Mouse (Mus musculus) mouse trophoblast stem cell (cell line): ENCODE results near the gene Gtf2a2.

Experiments used
- in situ Hi-C, 2 experiments: fragments of 300-500 bp; cut with MseI, MboI; formaldehyde crosslinking; loops; 2 replicates in 1 of 2; 3 replicates in 1 of 2; pipeline ENCODE4 v1.15.1; 2025

Gtf2a2 gene

GRCm38 (mm10) chr9:70018879-70019278 is 6.5 kb downstream of the Gtf2a2 start:
- in situ Hi-C loops, result loop anchor here in 1 of 2 experiments (5.0 kb wide), 1 partner anchor 63 kb away; no protein-coding TSS in a partner anchor

DNA sequence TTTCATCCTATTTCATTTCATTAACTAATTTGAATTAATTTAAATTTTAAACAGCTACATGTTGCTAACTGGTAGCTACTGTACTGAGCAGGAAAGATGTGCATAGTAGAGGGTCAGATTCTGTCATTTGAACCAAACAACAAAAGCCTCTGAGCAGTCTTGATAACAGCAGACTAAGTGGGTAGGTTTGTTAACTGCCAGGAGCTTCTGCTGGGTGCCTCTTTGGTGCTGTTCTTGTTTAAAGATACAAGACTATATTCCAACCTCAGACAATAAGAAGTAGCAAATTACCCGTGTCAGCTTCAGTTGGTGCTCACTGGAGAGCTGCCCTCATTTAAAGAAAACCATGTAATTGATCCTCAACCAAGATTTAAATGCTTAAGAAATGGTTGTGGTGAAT is 9.3 kb downstream of the Gtf2a2 start:
- in situ Hi-C loops, result loop anchor here in 1 of 2 experiments (5.0 kb wide), 1 partner anchor 56 kb away; no protein-coding TSS in a partner anchor

DNA sequence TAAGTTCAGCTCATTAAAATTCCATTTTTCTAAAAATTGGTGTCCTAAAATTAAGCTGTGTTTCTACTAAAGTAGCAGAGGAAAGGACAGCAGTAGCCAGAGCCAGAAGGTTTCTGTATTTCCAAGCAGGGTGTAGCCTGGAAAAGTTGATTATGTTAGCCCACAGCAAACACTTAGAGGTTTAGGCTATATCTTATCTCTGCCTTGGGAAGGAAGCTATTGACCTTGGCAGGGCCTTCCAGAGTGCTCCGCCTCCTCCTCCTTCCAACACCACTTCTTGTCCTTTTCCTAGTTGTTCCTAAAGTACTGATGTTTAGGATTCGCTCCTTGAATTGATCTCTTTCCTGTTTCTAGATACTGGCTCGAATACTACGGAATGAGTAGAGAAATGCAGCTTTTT is 9.7 kb downstream of the Gtf2a2 start:
- in situ Hi-C loops, result loop anchor here in 1 of 2 experiments (5.0 kb wide), 1 partner anchor 55 kb away; no protein-coding TSS in a partner anchor

- in situ Hi-C loops, result loop anchor here in 1 of 2 experiments (5.0 kb wide), 1 partner anchor 54 kb away; no protein-coding TSS in a partner anchor
Observed at GRCm38 (mm10) chr9:70023615-70024014, 11.3 kb downstream of the Gtf2a2 start.

DNA sequence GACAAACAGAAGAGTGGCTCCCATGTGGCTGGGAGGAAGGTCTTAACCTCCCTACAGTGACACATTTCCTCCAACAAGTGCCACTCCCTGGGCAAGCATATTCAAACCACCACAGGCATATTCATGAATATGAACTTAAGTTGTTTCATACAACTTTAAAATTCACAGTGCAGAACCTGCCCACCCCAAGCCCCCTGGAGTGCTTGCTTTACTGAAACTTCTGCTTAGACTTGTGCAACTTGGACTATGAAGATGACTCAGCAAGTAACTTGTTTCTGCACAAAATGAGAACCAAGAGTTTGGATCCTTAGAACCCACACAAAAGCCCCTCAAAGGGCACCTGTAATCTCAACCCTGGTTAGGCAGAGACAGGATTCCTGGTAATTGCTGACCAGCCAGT is 12.3 kb downstream of the Gtf2a2 start:
- in situ Hi-C loops, result loop anchor here in 1 of 2 experiments (5.0 kb wide), 1 partner anchor 53 kb away; no protein-coding TSS in a partner anchor

- in situ Hi-C loops, result no loop called here
Observed at GRCm38 (mm10) chr9:70025365-70026012, 13.1 kb downstream of the Gtf2a2 start.

DNA sequence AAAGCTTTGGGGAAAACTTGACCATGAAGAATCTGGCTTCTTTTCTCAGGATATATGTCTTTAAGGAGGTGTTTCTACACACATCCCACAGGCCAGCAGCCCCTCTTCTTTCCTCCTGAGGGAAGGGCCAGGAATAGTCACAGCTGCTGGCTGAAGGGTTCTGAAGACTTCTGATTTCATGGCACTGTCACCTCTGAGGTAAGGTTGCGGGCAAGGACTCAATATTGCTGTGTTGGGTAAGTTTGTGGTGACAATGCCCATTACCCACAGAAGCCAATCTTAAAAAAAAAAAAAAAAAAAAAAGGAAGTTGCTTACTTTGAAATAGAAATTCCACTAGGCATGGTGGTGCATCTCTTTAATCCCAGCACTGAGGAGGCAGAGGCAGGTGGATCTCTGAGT is 19.8 kb downstream of the Gtf2a2 start:
- in situ Hi-C loops, result no loop called here

DNA sequence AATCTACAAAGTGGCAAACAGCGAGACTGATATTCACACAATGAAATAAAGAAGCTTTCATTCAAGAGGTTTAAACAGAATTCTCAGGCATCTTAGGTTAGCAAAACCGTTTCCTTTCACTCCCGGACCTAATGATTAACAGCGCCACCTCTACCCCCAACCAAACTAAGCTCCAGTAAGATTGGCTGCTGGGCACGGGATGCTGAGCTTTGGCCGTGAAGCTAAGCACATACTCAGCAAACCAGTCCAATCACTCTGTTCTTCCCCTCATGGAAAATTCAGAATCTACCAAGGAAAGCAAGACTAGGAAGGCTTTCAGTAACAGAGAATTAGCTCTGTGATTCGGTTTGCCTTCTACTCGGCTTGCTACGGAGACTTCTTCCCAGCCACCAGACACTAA is 20.7 kb downstream of the Gtf2a2 start:
- in situ Hi-C loops, result no loop called here

DNA sequence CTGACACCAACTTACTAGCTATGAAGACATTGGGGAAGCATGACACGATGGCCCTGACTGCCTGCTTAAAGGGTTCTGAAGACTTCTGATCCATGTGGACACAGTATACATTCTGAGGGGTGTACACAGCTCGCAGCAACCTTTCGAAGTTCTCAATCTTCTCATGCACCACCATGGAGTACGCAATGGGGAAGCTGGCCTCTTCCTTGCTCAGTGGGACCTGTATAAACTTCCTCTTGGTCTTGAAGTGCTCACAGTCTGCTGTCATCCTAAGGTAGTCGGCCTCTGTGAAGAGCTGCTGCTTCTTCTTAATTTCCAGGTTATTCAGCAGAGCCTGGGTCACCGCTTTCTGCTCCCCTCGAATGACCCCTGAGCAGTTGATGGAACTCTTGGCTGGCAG is 22.4 kb downstream of the Gtf2a2 start:
- in situ Hi-C loops, result no loop called here

DNA sequence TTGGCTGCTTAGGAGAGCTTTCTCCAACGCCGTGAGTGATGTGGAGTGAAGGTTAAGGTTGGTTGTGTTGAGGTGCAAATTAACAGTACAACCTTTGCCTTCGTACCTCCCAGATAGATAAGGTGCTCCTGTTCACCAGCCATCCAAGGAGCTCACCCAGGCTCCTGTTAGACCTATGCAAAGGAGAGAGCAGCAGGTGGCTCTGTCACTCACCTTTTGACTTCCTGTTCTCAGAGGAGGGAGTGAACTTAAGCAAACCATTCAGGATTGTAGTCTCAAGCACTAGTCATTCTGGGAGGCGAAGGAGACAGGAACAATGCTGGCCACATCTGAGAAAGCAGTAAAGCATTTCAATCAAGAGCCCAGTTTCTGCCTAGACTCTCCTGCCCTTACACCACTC is 24.3 kb downstream of the Gtf2a2 start:
- in situ Hi-C loops, result no loop called here

DNA sequence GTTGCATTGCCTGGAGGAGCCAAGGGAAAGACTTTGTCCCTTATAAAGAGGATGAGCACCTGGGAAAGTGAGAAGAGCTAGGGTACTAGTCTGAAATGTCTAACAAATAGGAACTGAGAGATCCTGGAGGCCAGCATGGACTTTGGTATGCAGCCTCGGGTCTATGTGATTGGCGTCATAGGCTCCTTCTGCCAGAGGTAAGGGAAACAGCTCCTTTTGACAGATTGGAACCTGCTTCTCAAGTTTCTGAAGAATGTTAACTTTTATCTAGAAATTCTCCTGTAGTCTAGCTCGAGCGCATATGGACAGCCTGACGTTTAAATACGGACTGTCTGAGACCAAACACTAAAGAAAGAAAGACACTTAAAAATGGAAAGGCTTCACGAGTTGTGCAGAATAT is 25.6 kb downstream of the Gtf2a2 start, which contains the start of gene Gcnt3:
TSS of gene Gcnt3 (minus strand) at position 101 of the 400 bp plus-strand sequence.
- in situ Hi-C loops, result no loop called here

GRCm38 (mm10) chr9:70039597-70040385 is 27.4 kb downstream of the Gtf2a2 start:
- in situ Hi-C loops, result no loop called here

- in situ Hi-C loops, result no loop called here
Observed at GRCm38 (mm10) chr9:70040570-70040969, 28.2 kb downstream of the Gtf2a2 start.

DNA sequence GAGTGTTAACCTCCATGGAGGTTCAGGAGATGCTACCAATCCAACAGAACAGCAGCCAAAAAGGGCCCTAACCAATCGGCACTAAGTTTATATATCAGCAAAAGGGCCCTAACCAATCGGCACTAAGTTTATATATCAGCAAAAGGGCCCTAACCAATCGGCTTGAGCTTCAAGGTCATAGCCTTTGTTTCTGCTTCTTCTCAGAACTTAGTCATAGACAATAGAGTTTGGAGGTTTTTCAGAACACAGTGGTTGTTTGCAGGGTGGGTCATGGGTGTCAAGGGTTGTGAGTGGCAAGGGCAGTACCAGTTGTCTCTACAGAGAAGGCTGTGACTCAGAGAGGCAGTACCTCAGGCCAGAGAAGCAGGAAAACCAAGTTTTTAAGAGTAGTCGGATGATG is 29.8 kb downstream of the Gtf2a2 start:
- in situ Hi-C loops, result no loop called here

- in situ Hi-C loops, result no loop called here
Observed at GRCm38 (mm10) chr9:70042935-70043334, 30.6 kb downstream of the Gtf2a2 start.

DNA sequence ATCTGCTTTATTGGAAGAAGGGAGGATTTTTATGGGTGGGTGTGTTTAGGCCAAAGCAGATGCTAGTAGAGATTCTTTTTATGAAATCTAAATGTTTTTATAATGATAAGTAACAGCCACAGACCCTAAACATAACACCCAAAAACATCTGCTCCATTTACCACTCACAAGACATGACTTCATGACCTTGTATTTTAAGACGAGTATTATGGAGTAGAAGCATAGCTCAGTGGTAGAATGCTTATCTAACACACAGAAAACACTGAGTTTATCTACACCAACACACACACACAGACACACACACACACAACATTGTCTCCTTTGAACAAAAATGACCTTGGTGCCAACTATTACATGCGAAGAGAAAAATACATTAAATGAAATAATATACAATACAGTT is 32.5 kb downstream of the Gtf2a2 start:
- in situ Hi-C loops, result no loop called here

- in situ Hi-C loops, result no loop called here
Observed at GRCm38 (mm10) chr9:70046255-70046654, 33.9 kb downstream of the Gtf2a2 start.

DNA sequence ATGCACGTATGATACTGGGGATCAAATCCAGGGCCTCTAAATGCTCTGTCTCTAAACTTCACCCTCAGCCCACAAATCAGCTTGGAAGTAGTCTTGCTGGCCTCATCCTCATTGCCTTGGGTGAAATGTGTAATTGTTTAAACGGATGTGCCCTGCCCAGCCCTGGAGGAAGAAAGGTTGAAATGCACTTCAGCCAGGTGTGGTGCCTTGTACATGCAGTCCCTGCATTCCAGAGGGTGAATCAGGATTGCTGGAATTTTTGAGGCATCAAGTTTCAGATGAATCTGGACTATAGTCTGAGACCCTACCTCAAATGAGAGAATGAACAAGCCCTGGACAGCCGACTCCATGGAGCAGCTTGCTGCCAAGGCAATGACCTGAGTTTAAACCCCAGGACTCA is 35.5 kb downstream of the Gtf2a2 start:
- in situ Hi-C loops, result no loop called here

GRCm38 (mm10) chr9:70048280-70048679 is 35.9 kb downstream of the Gtf2a2 start:
- in situ Hi-C loops, result no loop called here

DNA sequence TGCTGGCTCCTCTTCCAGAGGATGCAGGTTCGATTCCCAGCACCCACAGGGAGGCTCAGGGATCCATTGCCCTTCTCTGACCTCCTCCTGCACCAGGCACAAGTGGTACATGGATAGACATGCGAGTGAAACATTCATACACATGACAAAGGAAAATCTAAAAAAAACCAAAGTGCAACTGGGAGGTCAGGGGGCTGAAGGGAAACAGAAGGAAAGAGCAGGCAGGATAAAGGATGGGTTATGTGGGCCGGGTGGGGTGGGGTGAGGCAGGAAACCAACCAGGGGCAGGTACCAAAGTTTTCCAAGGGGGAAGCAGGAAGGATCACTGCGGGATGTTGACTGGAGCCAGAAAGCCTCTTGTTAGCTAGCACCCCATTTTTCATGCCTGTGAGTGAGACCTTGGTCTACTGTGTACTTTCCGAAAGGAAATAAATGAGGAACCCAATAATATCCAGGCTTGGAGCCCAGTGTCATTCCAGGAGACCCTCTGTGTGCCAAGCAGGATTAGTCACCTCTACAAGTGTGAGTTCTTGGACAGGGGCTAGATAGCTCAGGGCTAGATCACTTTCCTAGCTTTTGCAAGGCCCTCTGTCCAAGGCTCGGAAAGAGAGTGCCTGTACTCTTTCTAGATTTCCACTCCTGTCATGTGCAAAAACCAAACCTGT is 36.5 kb downstream of the Gtf2a2 start:
- in situ Hi-C loops, result no loop called here

DNA sequence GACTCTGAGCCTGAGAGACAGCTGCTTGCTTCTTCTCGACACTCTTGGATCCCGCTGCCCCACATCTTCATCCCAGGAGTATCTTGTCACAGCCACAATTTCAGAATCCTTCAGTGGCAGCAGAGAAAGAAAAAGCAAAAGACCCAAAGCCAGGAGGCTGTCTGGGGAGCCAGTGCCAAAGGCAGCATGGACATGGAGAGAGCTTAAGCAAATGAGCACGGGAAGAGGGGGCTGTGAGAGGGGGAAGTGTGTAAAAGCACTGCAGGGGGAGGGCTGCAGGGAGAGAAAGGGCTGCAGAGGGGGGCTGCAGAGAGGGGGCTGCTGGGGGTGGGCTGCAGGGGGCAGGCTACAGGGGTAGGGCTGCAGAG is 37.0 kb downstream of the Gtf2a2 start:
- in situ Hi-C loops, result no loop called here

GRCm38 (mm10) chr9:70049839-70050238 is 37.5 kb downstream of the Gtf2a2 start:
- in situ Hi-C loops, result no loop called here
